Mouse (Mus musculus): ENCODE data around the gene Gm973. TPM values are rescaled to one million over a fixed set of nuclear protein-coding genes. Genes with fewer than 3 reads are reported as not detected.

The Gm973 gene
- polyA plus RNA-seq, 2 experiments: 2.1 to 2.8 TPM

DNA sequence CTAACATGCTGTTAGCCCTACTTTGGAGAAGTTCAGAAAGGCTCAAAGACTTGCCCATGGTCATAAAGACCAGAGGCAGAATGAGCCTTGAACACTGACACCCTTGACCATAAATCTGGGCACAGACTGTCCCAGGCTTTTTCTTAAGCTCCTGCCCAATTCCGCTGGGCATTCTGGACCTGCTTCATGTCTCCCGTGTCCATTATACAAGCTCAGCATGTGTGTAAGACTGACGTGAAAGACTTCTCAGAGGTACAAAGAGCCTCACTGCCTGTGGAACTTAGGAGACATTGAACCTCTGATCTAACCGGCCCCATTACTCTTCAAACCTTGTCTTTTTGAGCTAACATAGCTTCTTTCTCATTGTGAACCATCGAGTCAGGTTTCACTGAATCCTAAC, 22.3 kb downstream of the Gm973 start:
- Histone ChIP-seq H3K9ac (ENCODE audit: low read depth, low read length, severe bottlenecking) (no peak overlapping the region), H3K4me3 (replicated peaks; ENCODE audit: low read length) (no peak overlapping the region), H3K4me2 (replicated peaks; ENCODE audit: low read depth, low read length, severe bottlenecking) (no peak overlapping the region), H3K27me3 (ENCODE audit: control insufficient read depth, insufficient read depth, low read length) (no peaks in the 10 kb centered on the region), H3K4me1 (ENCODE audit: control insufficient read depth, insufficient read depth, low read length) (peaks cover 6% of the 10 kb centered on the region), H3K36me3 (ENCODE audit: control insufficient read depth, insufficient read depth, low read length) (no peaks in the 10 kb centered on the region), H3K9me3 (ENCODE audit: control insufficient read depth, low read length) (no peaks in the 10 kb centered on the region), H3K27ac (replicated peaks; ENCODE audit: low read depth, low read length) (no peak overlapping the region)
- DNase-seq (ENCODE audit: low spot score) (no peak), ATAC-seq (ENCODE audit: low FRiP score, low read depth) (no peak)
- TF ChIP-seq POLR2A (IDR thresholded peaks at IDR 0.05; ENCODE audit: borderline replicate concordance, extremely low read depth, insufficient read depth, insufficient read length): no peak
- 81% methylated on average over 5 of the region's 5 CpGs for WGBS

DNA sequence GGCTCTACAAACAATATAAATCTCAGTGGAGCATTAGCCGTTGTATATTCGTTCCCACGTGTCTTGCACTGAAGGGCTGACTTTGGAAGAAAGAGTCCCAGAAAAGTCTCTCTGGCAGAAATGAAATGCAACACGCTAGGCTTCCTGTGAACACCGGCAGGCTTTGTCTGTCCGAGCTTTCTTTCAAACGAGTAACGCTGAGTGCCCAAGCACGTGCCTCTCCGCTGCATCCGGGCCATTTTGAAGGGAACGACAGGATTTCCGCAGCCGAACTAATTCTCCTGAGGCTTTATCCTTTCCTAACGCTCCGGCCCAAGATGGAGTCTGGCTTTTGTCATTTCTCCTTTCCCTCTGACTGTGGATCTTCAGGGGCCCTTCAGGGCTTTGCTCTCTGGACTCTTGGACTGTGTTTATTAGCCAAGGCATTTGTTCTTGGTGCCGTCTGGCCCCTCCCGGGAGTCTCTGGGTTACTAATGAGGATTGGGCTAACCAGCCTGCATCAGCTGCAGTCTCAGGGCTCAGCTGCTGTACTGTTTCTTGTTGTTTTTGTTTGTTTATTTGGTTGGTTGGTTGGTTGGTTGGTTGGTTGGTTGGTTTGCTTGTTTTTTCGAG, 24.6 kb downstream of the Gm973 start:
- TF ChIP-seq POLR2A (IDR thresholded peaks at IDR 0.05; ENCODE audit: borderline replicate concordance, extremely low read depth, insufficient read depth, insufficient read length): no peak
- Histone ChIP-seq H3K4me2 (replicated peaks; ENCODE audit: low read depth, low read length, severe bottlenecking) (no peak overlapping the region), H3K36me3 (ENCODE audit: control insufficient read depth, insufficient read depth, low read length) (no peaks in the 10 kb centered on the region), H3K4me1 (ENCODE audit: control insufficient read depth, insufficient read depth, low read length) (no peaks in the 10 kb centered on the region), H3K9me3 (ENCODE audit: control insufficient read depth, low read length) (no peaks in the 10 kb centered on the region), H3K27ac (replicated peaks; ENCODE audit: low read depth, low read length) (no peak overlapping the region), H3K4me3 (replicated peaks; ENCODE audit: low read length) (no peak overlapping the region), H3K27me3 (ENCODE audit: control insufficient read depth, insufficient read depth, low read length) (no peaks in the 10 kb centered on the region), H3K9ac (ENCODE audit: low read depth, low read length, severe bottlenecking) (no peak overlapping the region)
- DNase-seq (ENCODE audit: low spot score) (no peak), ATAC-seq (ENCODE audit: low FRiP score, low read depth) (no peak)
- 59% methylated on average over 19 of the region's 19 CpGs for WGBS

- no peaks in the 10 kb centered on the region for H3K36me3 ChIP-seq (ENCODE audit: control insufficient read depth, insufficient read depth, low read length)
- no peaks in the 10 kb centered on the region for H3K27me3 ChIP-seq (ENCODE audit: control insufficient read depth, insufficient read depth, low read length)
- no peak overlapping the region for H3K4me3 ChIP-seq (replicated peaks; ENCODE audit: low read length)
- WGBS: 93% methylated on average over 16 of the region's 16 CpGs
- H3K4me1 ChIP-seq (ENCODE audit: control insufficient read depth, insufficient read depth, low read length): no peaks in the 10 kb centered on the region
- no peak overlapping the region for H3K27ac ChIP-seq (replicated peaks; ENCODE audit: low read depth, low read length)
- no peak for TF ChIP-seq POLR2A (IDR thresholded peaks at IDR 0.05; ENCODE audit: borderline replicate concordance, extremely low read depth, insufficient read depth, insufficient read length)
- H3K4me2 ChIP-seq (replicated peaks; ENCODE audit: low read depth, low read length, severe bottlenecking): no peak overlapping the region
- H3K9me3 ChIP-seq (ENCODE audit: control insufficient read depth, low read length): no peaks in the 10 kb centered on the region
- ATAC-seq (ENCODE audit: low FRiP score, low read depth) (no peak), DNase-seq (ENCODE audit: low spot score) (no peak)
- H3K9ac ChIP-seq (ENCODE audit: low read depth, low read length, severe bottlenecking): no peak overlapping the region
These were observed 25.4 kb downstream of the Gm973 start for GRCm38 (mm10) chr1:59541271-59542020.

GRCm38 (mm10) chr1:59542231-59542630, 26.2 kb downstream of the Gm973 start:
- DNase-seq (ENCODE audit: low spot score): no peak
- ATAC-seq (ENCODE audit: low FRiP score, low read depth): no peak
- Histone ChIP-seq H3K9me3 (ENCODE audit: control insufficient read depth, low read length) (no peaks in the 10 kb centered on the region), H3K9ac (ENCODE audit: low read depth, low read length, severe bottlenecking) (no peak overlapping the region), H3K4me2 (replicated peaks; ENCODE audit: low read depth, low read length, severe bottlenecking) (no peak overlapping the region), H3K36me3 (ENCODE audit: control insufficient read depth, insufficient read depth, low read length) (no peaks in the 10 kb centered on the region), H3K4me1 (ENCODE audit: control insufficient read depth, insufficient read depth, low read length) (no peaks in the 10 kb centered on the region), H3K4me3 (replicated peaks; ENCODE audit: low read length) (no peak overlapping the region), H3K27me3 (ENCODE audit: control insufficient read depth, insufficient read depth, low read length) (no peaks in the 10 kb centered on the region), H3K27ac (replicated peaks; ENCODE audit: low read depth, low read length) (no peak overlapping the region)
- WGBS: 56% methylated on average over 6 of the region's 6 CpGs
- TF ChIP-seq POLR2A (IDR thresholded peaks at IDR 0.05; ENCODE audit: borderline replicate concordance, extremely low read depth, insufficient read depth, insufficient read length): no peak

DNA sequence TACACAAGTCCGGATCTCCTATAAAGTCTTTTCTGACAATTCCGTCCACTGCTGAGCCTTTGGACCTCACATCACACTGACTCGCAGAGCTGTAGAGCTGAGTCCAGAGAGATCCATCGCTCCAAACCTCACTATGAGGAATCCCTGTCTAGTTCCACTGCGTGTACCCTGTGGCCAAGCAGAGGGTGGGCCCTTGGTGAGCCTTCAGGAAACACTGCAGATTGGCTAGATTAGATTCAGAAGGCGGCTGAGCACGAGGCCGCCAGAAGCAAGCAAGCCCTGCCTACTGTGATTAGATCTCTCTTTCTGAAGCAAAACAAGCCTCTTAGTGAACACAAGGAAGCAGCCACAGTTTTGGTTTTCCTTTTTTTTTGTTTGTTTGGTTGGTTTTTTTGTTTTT, 27.8 kb downstream of the Gm973 start:
- Histone ChIP-seq H3K4me2 (replicated peaks; ENCODE audit: low read depth, low read length, severe bottlenecking) (no peak overlapping the region), H3K27me3 (ENCODE audit: control insufficient read depth, insufficient read depth, low read length) (no peaks in the 10 kb centered on the region), H3K27ac (replicated peaks; ENCODE audit: low read depth, low read length) (no peak overlapping the region), H3K9ac (ENCODE audit: low read depth, low read length, severe bottlenecking) (no peak overlapping the region), H3K4me1 (ENCODE audit: control insufficient read depth, insufficient read depth, low read length) (peaks cover 2% of the 10 kb centered on the region; the same call in 1 of the 2 replicates), H3K9me3 (ENCODE audit: control insufficient read depth, low read length) (no peaks in the 10 kb centered on the region), H3K4me3 (replicated peaks; ENCODE audit: low read length) (no peak overlapping the region), H3K36me3 (ENCODE audit: control insufficient read depth, insufficient read depth, low read length) (no peaks in the 10 kb centered on the region)
- DNase-seq (ENCODE audit: low spot score) (no peak), ATAC-seq (ENCODE audit: low FRiP score, low read depth) (no peak)
- TF ChIP-seq POLR2A (IDR thresholded peaks at IDR 0.05; ENCODE audit: borderline replicate concordance, extremely low read depth, insufficient read depth, insufficient read length): no peak
- 74% methylated on average over 8 of the region's 8 CpGs for WGBS
